Comparison of ENCODE assay signal across 7 mouse cellular contexts in the genomic region with DNA sequence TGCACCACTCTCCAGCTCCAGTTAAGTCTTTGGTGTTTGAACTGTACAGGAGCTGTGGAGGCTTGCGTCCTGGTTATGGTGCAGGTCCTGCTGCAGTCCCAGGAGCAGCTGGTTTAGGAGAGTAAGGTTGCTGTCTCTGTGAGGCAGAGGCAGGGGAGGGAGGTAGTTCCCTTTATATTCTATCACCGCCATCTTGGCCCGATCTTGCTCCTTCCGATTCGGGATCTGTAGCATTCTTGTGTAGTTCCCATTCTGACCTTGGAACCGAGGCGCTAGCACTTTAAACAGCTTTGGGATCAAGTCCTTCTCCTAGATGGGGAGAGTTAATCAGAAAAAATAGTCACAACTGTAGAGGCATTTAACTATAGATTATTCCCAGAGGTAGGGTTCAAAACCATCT. TPM values are rescaled to one million over a fixed set of nuclear protein-coding genes. Genes with fewer than 3 reads are reported as not detected.
DNase-seq lines count a peak whose midpoint lies in the region; ATAC-seq lines count a peak whose summit lies in the region.

No protein-coding gene starts in this region.

- H3K27me3 ChIP-seq in lung, embryonic 16.5 days (ENCODE audit: control insufficient read depth, insufficient read depth, low read depth, low read length): no peaks in the 10 kb centered on the region
- H3K27me3 ChIP-seq in embryonic facial prominence, embryonic 15.5 days: no peaks in the 10 kb centered on the region
- no peaks in the 10 kb centered on the region for H3K27me3 ChIP-seq in limb, embryonic 10.5 days (ENCODE audit: low read depth, poor library complexity, severe bottlenecking)
- H3K27me3 ChIP-seq in stomach, embryonic 14.5 days (ENCODE audit: control insufficient read depth, insufficient read depth, low read length): no peaks in the 10 kb centered on the region

- no peaks in the 10 kb centered on the region for H3K9me3 ChIP-seq in lung, embryonic 16.5 days (ENCODE audit: control insufficient read depth, low read length)
- no peaks in the 10 kb centered on the region; the same call in 1 of the 2 replicates for H3K9me3 ChIP-seq in embryonic facial prominence, embryonic 15.5 days (replicated peaks)
- no peaks in the 10 kb centered on the region for H3K9me3 ChIP-seq in limb, embryonic 10.5 days (replicated peaks)
- H3K9me3 ChIP-seq in stomach, embryonic 14.5 days (ENCODE audit: control insufficient read depth, low read depth, low read length): no peaks in the 10 kb centered on the region

- H3K4me2 ChIP-seq in lung, embryonic 16.5 days (ENCODE audit: low read depth, low read length): peak overlapping the region; percentile 66
- peak overlapping the region; percentile 64 for H3K4me2 ChIP-seq in embryonic facial prominence, embryonic 15.5 days (replicated peaks)
- H3K4me2 ChIP-seq in stomach, embryonic 14.5 days (replicated peaks; ENCODE audit: low read depth, low read length): peak overlapping the region; percentile 48

- no peak for ATAC-seq in lung, embryonic 16.5 days (ENCODE audit: low read depth)
- ATAC-seq in embryonic facial prominence, embryonic 15.5 days (ENCODE audit: insufficient number of reproducible peaks, low FRiP score, low TSS enrichment, low read depth): no peak
- no peak for ATAC-seq in stomach, embryonic 14.5 days (ENCODE audit: insufficient number of reproducible peaks, insufficient read depth, low FRiP score, low read depth)

- no peak for DNase-seq in lung, postnatal 25 days (ENCODE audit: low spot score)
- DNase-seq in limb, embryonic 10.5 days (ENCODE audit: low spot score): no peak
- DNase-seq in B cell, adult 2 months: no peak
- DNase-seq in adrenal gland, adult 18-20 months (ENCODE audit: low spot score in 2 of 2): no peak

- peak overlapping the region; percentile 91 for H3K4me3 ChIP-seq in lung, embryonic 16.5 days (ENCODE audit: low read length)
- peak overlapping the region; percentile 67 for H3K4me3 ChIP-seq in embryonic facial prominence, embryonic 15.5 days (replicated peaks)
- peak overlapping the region; percentile 88 for H3K4me3 ChIP-seq in limb, embryonic 10.5 days
- H3K4me3 ChIP-seq in stomach, embryonic 14.5 days (ENCODE audit: low read depth, low read length): peak overlapping the region; percentile 72

- peaks cover 12% of the 10 kb centered on the region for H3K36me3 ChIP-seq in lung, embryonic 16.5 days (ENCODE audit: control insufficient read depth, insufficient read depth, low read length)
- peaks cover 14% of the 10 kb centered on the region for H3K36me3 ChIP-seq in embryonic facial prominence, embryonic 15.5 days
- peaks cover 30% of the 10 kb centered on the region for H3K36me3 ChIP-seq in limb, embryonic 10.5 days
- H3K36me3 ChIP-seq in stomach, embryonic 14.5 days (ENCODE audit: control insufficient read depth, insufficient read depth, low read length): peaks cover 19% of the 10 kb centered on the region; the same call in 1 of the 2 replicates

- H3K4me1 ChIP-seq in lung, embryonic 16.5 days (replicated peaks; ENCODE audit: control insufficient read depth, insufficient read depth, low read length): peaks cover 13% of the 10 kb centered on the region
- H3K4me1 ChIP-seq in embryonic facial prominence, embryonic 15.5 days: peaks cover 8% of the 10 kb centered on the region
- H3K4me1 ChIP-seq in limb, embryonic 10.5 days: peaks cover 7% of the 10 kb centered on the region
- peaks cover 5% of the 10 kb centered on the region; the same call in 1 of the 2 replicates for H3K4me1 ChIP-seq in stomach, embryonic 14.5 days (ENCODE audit: control insufficient read depth, insufficient read depth, low read length)

- no peak overlapping the region for H3K27ac ChIP-seq in lung, embryonic 16.5 days (ENCODE audit: low read length)
- peak overlapping the region; percentile 86; the same call in 1 of the 2 replicates for H3K27ac ChIP-seq in embryonic facial prominence, embryonic 15.5 days (replicated peaks)
- H3K27ac ChIP-seq in limb, embryonic 10.5 days: peak overlapping the region; percentile 92
- peak overlapping the region; percentile 87; the same call in 1 of the 2 replicates for H3K27ac ChIP-seq in stomach, embryonic 14.5 days (ENCODE audit: low read length)

- peak overlapping the region; percentile 97 for H3K9ac ChIP-seq in lung, embryonic 16.5 days (ENCODE audit: low read length)
- peak overlapping the region; percentile 86 for H3K9ac ChIP-seq in embryonic facial prominence, embryonic 15.5 days
- H3K9ac ChIP-seq in stomach, embryonic 14.5 days (replicated peaks; ENCODE audit: low read depth, low read length): peak overlapping the region; percentile 70

- WGBS in lung, embryonic 16.5 days: 72% methylated on average over 7 of the region's 7 CpGs
- 76% methylated on average over 7 of the region's 7 CpGs for WGBS in embryonic facial prominence, embryonic 15.5 days
- 92% methylated on average over 7 of the region's 7 CpGs for WGBS in limb, embryonic 10.5 days
- WGBS in stomach, embryonic 14.5 days: 78% methylated on average over 7 of the region's 7 CpGs

RNA-seq across cellular contexts. Expression of a gene that starts 1.1 kb away (rescaled TPM):
- polyA plus RNA-seq in lung, embryonic 16.5 days (2015; fragmentation: Nextera tagmentation; extraction: Ambion mirVana): 344 and 345 TPM in 2 replicates
- polyA plus RNA-seq in embryonic facial prominence, embryonic 15.5 days (2015; fragmentation: Nextera tagmentation; extraction: Ambion mirVana): 345 and 355 TPM in 2 replicates
- polyA plus RNA-seq in limb, embryonic 10.5 days (2016; fragmentation: Nextera tagmentation; extraction: Ambion mirVana): 332 and 378 TPM in 2 replicates
- 349 TPM in 2 replicates for polyA plus RNA-seq in stomach, embryonic 14.5 days (2014; fragmentation: Nextera tagmentation; extraction: Ambion mirVana)
- 100 to 1,000 TPM; 155 to 199 TPM for total RNA-seq in adrenal gland, adult 18-20 months (2021)

RNA-seq across cellular contexts. Expression of a gene that starts 22.4 kb away (rescaled TPM):
- polyA plus RNA-seq in lung, embryonic 16.5 days (2015; fragmentation: Nextera tagmentation; extraction: Ambion mirVana): 7.1 and 7.2 TPM in 2 replicates
- 15.5 and 17.7 TPM in 2 replicates for polyA plus RNA-seq in embryonic facial prominence, embryonic 15.5 days (2015; fragmentation: Nextera tagmentation; extraction: Ambion mirVana)
- 17.3 and 21.2 TPM in 2 replicates for polyA plus RNA-seq in limb, embryonic 10.5 days (2016; fragmentation: Nextera tagmentation; extraction: Ambion mirVana)
- polyA plus RNA-seq in stomach, embryonic 14.5 days (2014; fragmentation: Nextera tagmentation; extraction: Ambion mirVana): 18.7 and 20.5 TPM in 2 replicates
- total RNA-seq in adrenal gland, adult 18-20 months (2021): 1 to 10 TPM; 4.5 to 4.6 TPM

RNA-seq across cellular contexts. Expression of a gene that starts 57.8 kb away (rescaled TPM):
- 96.4 and 102 TPM in 2 replicates for polyA plus RNA-seq in lung, embryonic 16.5 days (2015; fragmentation: Nextera tagmentation; extraction: Ambion mirVana)
- 67.0 and 82.0 TPM in 2 replicates for polyA plus RNA-seq in embryonic facial prominence, embryonic 15.5 days (2015; fragmentation: Nextera tagmentation; extraction: Ambion mirVana)
- polyA plus RNA-seq in limb, embryonic 10.5 days (2016; fragmentation: Nextera tagmentation; extraction: Ambion mirVana): 39.8 and 40.5 TPM in 2 replicates
- polyA plus RNA-seq in stomach, embryonic 14.5 days (2014; fragmentation: Nextera tagmentation; extraction: Ambion mirVana): 79.9 and 80.2 TPM in 2 replicates
- 100 to 1,000 TPM in 1 of 2 experiments, 10 to 100 TPM in 1; 91.0 to 112 TPM for total RNA-seq in adrenal gland, adult 18-20 months (2021)
